Mouse (Mus musculus): ENCODE data around the gene Klk15. TPM values are rescaled to one million over a fixed set of nuclear protein-coding genes. Genes with fewer than 3 reads are reported as not detected.
A peak's percentile ranks its signal among the peaks of the same experiment; 100 is the strongest.

Gene Klk15
- polyA plus RNA-seq (2012; rRNA removed) = 0.91 and 1.4 TPM in 2 replicates

GRCm38 (mm10) chr7:43933440-43933839 is at the start of gene Klk15:
Klk15 (plus strand) TSS chr7:43933740.
- no peaks in the 10 kb centered on the region for H3K36me3 ChIP-seq (ENCODE audit: control insufficient read depth, insufficient read depth, low read length)
- TF ChIP-seq CTCF (IDR thresholded peaks at IDR 0.05; ENCODE audit: control insufficient read depth, insufficient read depth, insufficient replicate concordance, low read depth, low read length) = no peak
- no peak for TF ChIP-seq POLR2A (IDR thresholded peaks at IDR 0.05; ENCODE audit: control insufficient read depth, low read depth, low read length)

GRCm38 (mm10) chr7:43891365-43891764 is 42.2 kb upstream of the Klk15 start:
- TF ChIP-seq POLR2A (IDR thresholded peaks at IDR 0.05; ENCODE audit: control insufficient read depth, low read depth, low read length) (no peak), CTCF (IDR thresholded peaks at IDR 0.05; ENCODE audit: control insufficient read depth, insufficient read depth, insufficient replicate concordance, low read depth, low read length) (no peak)
- no peak overlapping the region for H3K4me3 ChIP-seq (ENCODE audit: control insufficient read depth, low read depth, low read length)
- H3K27me3 ChIP-seq (ENCODE audit: control insufficient read depth, insufficient read depth, low read length) = no peaks in the 10 kb centered on the region
- H3K27ac ChIP-seq (ENCODE audit: control insufficient read depth, insufficient read depth, low read depth, low read length) = peak overlapping the region; percentile 16; the same call in 1 of the 2 replicates
- H3K36me3 ChIP-seq (ENCODE audit: control insufficient read depth, insufficient read depth, low read length) = no peaks in the 10 kb centered on the region
- H3K4me1 ChIP-seq (ENCODE audit: control insufficient read depth, insufficient read depth, low read length) = no peaks in the 10 kb centered on the region; the same call in 1 of the 2 replicates

More at GRCm38 (mm10) chr7:43933440-43933839, at the start of gene Klk15:
- H3K4me3 ChIP-seq (ENCODE audit: control insufficient read depth, low read depth, low read length) = no peak within 1 kb of the TSS
- peaks cover 13% of the 10 kb centered on the region for H3K4me1 ChIP-seq (ENCODE audit: control insufficient read depth, insufficient read depth, low read length)
- no peak within 1 kb of the TSS for H3K27ac ChIP-seq (ENCODE audit: control insufficient read depth, insufficient read depth, low read depth, low read length)
- no peaks in the 10 kb centered on the region for H3K27me3 ChIP-seq (ENCODE audit: control insufficient read depth, insufficient read depth, low read length)

- no peaks in the 10 kb centered on the region for H3K27me3 ChIP-seq (ENCODE audit: control insufficient read depth, insufficient read depth, low read length)
- H3K27ac ChIP-seq (ENCODE audit: control insufficient read depth, insufficient read depth, low read depth, low read length) = no peak overlapping the region
- H3K4me1 ChIP-seq (ENCODE audit: control insufficient read depth, insufficient read depth, low read length) = no peaks in the 10 kb centered on the region; the same call in 1 of the 2 replicates
- no peaks in the 10 kb centered on the region for H3K36me3 ChIP-seq (ENCODE audit: control insufficient read depth, insufficient read depth, low read length)
- no peak for TF ChIP-seq POLR2A (IDR thresholded peaks at IDR 0.05; ENCODE audit: control insufficient read depth, low read depth, low read length)
- no peak for TF ChIP-seq CTCF (IDR thresholded peaks at IDR 0.05; ENCODE audit: control insufficient read depth, insufficient read depth, insufficient replicate concordance, low read depth, low read length)
- no peak overlapping the region for H3K4me3 ChIP-seq (ENCODE audit: control insufficient read depth, low read depth, low read length)
These were observed 41.8 kb upstream of the Klk15 start for GRCm38 (mm10) chr7:43891788-43892187.

GRCm38 (mm10) chr7:43894836-43895235 is 38.7 kb upstream of the Klk15 start:
- Histone ChIP-seq H3K27ac (ENCODE audit: control insufficient read depth, insufficient read depth, low read depth, low read length) (no peak overlapping the region), H3K4me1 (ENCODE audit: control insufficient read depth, insufficient read depth, low read length) (peaks cover 2% of the 10 kb centered on the region; the same call in 1 of the 2 replicates), H3K36me3 (ENCODE audit: control insufficient read depth, insufficient read depth, low read length) (no peaks in the 10 kb centered on the region), H3K4me3 (ENCODE audit: control insufficient read depth, low read depth, low read length) (no peak overlapping the region), H3K27me3 (ENCODE audit: control insufficient read depth, insufficient read depth, low read length) (no peaks in the 10 kb centered on the region)
- peak; percentile 88 for TF ChIP-seq CTCF (IDR thresholded peaks at IDR 0.05; ENCODE audit: control insufficient read depth, insufficient read depth, insufficient replicate concordance, low read depth, low read length)
- no peak for TF ChIP-seq POLR2A (IDR thresholded peaks at IDR 0.05; ENCODE audit: control insufficient read depth, low read depth, low read length)

- Histone ChIP-seq H3K36me3 (ENCODE audit: control insufficient read depth, insufficient read depth, low read length) (no peaks in the 10 kb centered on the region), H3K4me3 (ENCODE audit: control insufficient read depth, low read depth, low read length) (no peak overlapping the region), H3K4me1 (ENCODE audit: control insufficient read depth, insufficient read depth, low read length) (peaks cover 10% of the 10 kb centered on the region), H3K27ac (ENCODE audit: control insufficient read depth, insufficient read depth, low read depth, low read length) (no peak overlapping the region), H3K27me3 (ENCODE audit: control insufficient read depth, insufficient read depth, low read length) (no peaks in the 10 kb centered on the region)
- TF ChIP-seq CTCF (IDR thresholded peaks at IDR 0.05; ENCODE audit: control insufficient read depth, insufficient read depth, insufficient replicate concordance, low read depth, low read length) (no peak), POLR2A (IDR thresholded peaks at IDR 0.05; ENCODE audit: control insufficient read depth, low read depth, low read length) (no peak)
These were observed 18.7 kb upstream of the Klk15 start for GRCm38 (mm10) chr7:43914821-43915220.

- no peaks in the 10 kb centered on the region for H3K36me3 ChIP-seq (ENCODE audit: control insufficient read depth, insufficient read depth, low read length)
- peak overlapping the region; percentile 71 for H3K4me3 ChIP-seq (ENCODE audit: control insufficient read depth, low read depth, low read length)
- TF ChIP-seq CTCF (IDR thresholded peaks at IDR 0.05; ENCODE audit: control insufficient read depth, insufficient read depth, insufficient replicate concordance, low read depth, low read length) (no peak), POLR2A (IDR thresholded peaks at IDR 0.05; ENCODE audit: control insufficient read depth, low read depth, low read length) (no peak)
- H3K27me3 ChIP-seq (ENCODE audit: control insufficient read depth, insufficient read depth, low read length) = no peaks in the 10 kb centered on the region
- peaks cover 10% of the 10 kb centered on the region for H3K4me1 ChIP-seq (ENCODE audit: control insufficient read depth, insufficient read depth, low read length)
- no peak overlapping the region for H3K27ac ChIP-seq (ENCODE audit: control insufficient read depth, insufficient read depth, low read depth, low read length)
These were observed 15.1 kb upstream of the Klk15 start for GRCm38 (mm10) chr7:43918426-43918825.

- peak overlapping the region; percentile 71 for H3K4me3 ChIP-seq (ENCODE audit: control insufficient read depth, low read depth, low read length)
- H3K4me1 ChIP-seq (ENCODE audit: control insufficient read depth, insufficient read depth, low read length) = peaks cover 10% of the 10 kb centered on the region
- no peaks in the 10 kb centered on the region for H3K27me3 ChIP-seq (ENCODE audit: control insufficient read depth, insufficient read depth, low read length)
- no peaks in the 10 kb centered on the region for H3K36me3 ChIP-seq (ENCODE audit: control insufficient read depth, insufficient read depth, low read length)
- TF ChIP-seq POLR2A (IDR thresholded peaks at IDR 0.05; ENCODE audit: control insufficient read depth, low read depth, low read length) (no peak), CTCF (IDR thresholded peaks at IDR 0.05; ENCODE audit: control insufficient read depth, insufficient read depth, insufficient replicate concordance, low read depth, low read length) (no peak)
- H3K27ac ChIP-seq (ENCODE audit: control insufficient read depth, insufficient read depth, low read depth, low read length) = no peak overlapping the region
These were observed 14.7 kb upstream of the Klk15 start for GRCm38 (mm10) chr7:43918871-43919270.
